Mouse (Mus musculus) brain, embryonic 14.5 days (tissue): ENCODE data around the gene Asic1.

ENCODE experiments used
- CTCF ChIP-seq: fragments of 200-500 bp; IDR thresholded peaks from 2 replicates; pipeline ENCODE4 v1.5.1; 2012; ENCODE audit warnings: inconsistent platforms, mild to moderate bottlenecking, moderate library complexity, borderline replicate concordance; ENCODE audit not compliant: insufficient read depth, insufficient read length; ENCODE audit errors: extremely low read depth
- POLR2A ChIP-seq: fragments of 200-500 bp; IDR thresholded peaks from 2 replicates; pipeline ENCODE4 v1.6.1; 2012; ENCODE audit warnings: mild to moderate bottlenecking, inconsistent platforms, borderline replicate concordance; ENCODE audit not compliant: poor library complexity, insufficient read depth, insufficient read length, severe bottlenecking; ENCODE audit errors: extremely low read depth

- no peak for TF ChIP-seq POLR2A
- no peak for TF ChIP-seq CTCF
These were observed 32.1 kb upstream of the Asic1 start for GRCm38 (mm10) chr15:99638124-99638485.
